Mouse (Mus musculus): ENCODE measurements at regions not wholly inside any gene's neighbourhood (a gene's known extent, or its start where the extent isn't known, plus 50 kb on each side); places are given as distances from the start of the nearest gene placed in this dataset.

DNA sequence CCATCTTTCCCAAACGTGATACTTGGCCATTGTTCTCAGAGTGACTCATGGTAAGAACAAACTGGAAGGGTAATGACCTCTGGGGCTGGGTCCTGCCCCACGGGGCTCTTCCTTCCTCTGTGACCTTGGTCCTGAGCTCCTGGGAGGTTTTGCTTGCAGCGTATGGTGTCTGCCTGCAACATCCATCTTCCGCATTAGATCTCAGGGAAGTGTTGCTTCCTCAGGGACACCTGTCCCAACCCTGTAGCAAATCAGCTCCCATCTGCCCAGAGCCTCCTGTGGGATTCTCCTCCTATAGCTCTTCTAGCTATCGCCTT is 123.5 kb downstream of the Rybp start:
- DNase-seq (ENCODE audit: low spot score) (no peak), ATAC-seq (ENCODE audit: insufficient read depth, low read depth) (peak; percentile 18; the same call in 1 of the 2 replicates)
- no peaks in the 10 kb centered on the region for H3K36me3 ChIP-seq (replicated peaks; ENCODE audit: control insufficient read depth, insufficient read depth, low read length)
- H3K9ac ChIP-seq (replicated peaks; ENCODE audit: low read depth, low read length), result no peak overlapping the region
- TF ChIP-seq EP300 (IDR thresholded peaks at IDR 0.05; ENCODE audit: low read depth), result no peak
- TF ChIP-seq CTCF (IDR thresholded peaks at IDR 0.05; ENCODE audit: low read depth), result no peak
- peaks cover 6% of the 10 kb centered on the region; the same call in 1 of the 2 replicates for H3K4me1 ChIP-seq (ENCODE audit: control insufficient read depth, insufficient read depth)
- no peak overlapping the region for H3K4me3 ChIP-seq (ENCODE audit: low read depth, low read length)
- WGBS, result 50% methylated on average over 5 of the region's 5 CpGs
- no peak overlapping the region for H3K4me2 ChIP-seq (ENCODE audit: low read depth, low read length)
- H3K27me3 ChIP-seq (ENCODE audit: control insufficient read depth, insufficient read depth, low read length), result no peaks in the 10 kb centered on the region
- H3K9me3 ChIP-seq (replicated peaks; ENCODE audit: control insufficient read depth, low read length), result no peaks in the 10 kb centered on the region
- H3K27ac ChIP-seq (ENCODE audit: low read depth), result no peak overlapping the region

DNA sequence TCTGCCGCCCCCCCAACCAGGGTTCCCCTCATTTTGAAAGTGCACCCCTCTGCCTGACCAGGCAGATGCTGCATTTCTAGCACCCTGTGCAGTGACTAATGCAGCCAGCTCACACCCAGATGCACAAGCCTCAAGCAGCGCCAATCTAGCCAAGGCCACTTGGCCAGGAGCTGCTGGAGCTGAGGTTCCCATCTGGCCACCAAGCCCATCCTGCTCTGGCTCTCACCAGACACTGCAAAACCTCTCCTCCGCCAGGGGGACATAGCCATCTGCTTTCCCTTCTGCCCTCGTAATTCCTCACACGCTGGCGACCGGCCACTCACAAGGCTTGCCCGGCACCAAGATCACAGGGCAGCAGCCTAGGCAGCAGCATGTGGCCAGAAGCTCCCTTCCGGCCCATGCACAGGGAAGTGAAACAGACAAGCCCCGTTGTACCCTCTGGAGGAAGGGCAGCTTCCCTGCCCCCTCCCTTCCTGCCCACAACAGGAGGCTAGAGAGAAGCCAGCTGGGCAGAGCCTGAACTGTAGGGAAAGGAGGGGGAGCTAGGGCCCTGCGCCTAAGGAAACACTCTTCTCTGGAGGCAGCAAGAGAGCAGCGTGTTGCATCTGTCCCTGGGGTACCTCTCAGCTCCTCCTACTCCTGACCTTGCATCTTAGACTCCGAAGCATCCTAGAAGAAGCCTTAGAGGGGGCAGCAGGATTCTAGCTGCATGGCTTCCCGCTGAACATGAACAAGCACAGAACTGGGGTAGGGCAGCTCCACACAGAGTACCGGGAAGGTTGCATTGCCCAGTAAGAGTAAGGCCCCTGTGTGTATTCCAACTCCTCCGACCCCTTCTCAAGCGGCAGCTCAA is 124.1 kb downstream of the Rybp start:
- 15% methylated on average over 17 of the region's 17 CpGs for WGBS
- no peak overlapping the region for H3K27ac ChIP-seq (ENCODE audit: low read depth)

DNA sequence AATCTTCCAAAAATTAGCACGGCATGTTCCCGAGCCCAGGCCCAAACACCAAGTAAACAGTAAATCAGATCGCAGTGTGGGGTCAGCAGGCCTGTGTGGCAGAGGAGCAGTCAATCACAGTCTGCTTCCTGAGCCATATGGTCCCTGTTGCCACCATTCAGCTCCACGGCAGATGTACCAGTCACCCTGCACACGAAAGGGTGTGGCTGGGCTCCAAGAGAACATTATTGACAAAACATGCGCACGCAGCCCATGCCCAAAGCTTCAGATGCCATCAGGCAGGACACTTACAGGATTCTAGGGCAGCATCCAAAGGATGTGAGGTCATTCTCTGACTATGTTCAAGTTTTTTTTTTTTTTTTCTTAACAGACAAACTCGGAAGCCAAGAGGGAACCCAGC is 126.6 kb downstream of the Rybp start:
- H3K4me3 ChIP-seq (ENCODE audit: low read depth, low read length), result no peak overlapping the region
- H3K27me3 ChIP-seq (ENCODE audit: control insufficient read depth, insufficient read depth, low read length), result no peaks in the 10 kb centered on the region
- ATAC-seq (ENCODE audit: insufficient read depth, low read depth) (no peak), DNase-seq (ENCODE audit: low spot score) (no peak)
- H3K36me3 ChIP-seq (replicated peaks; ENCODE audit: control insufficient read depth, insufficient read depth, low read length), result no peaks in the 10 kb centered on the region
- H3K9ac ChIP-seq (replicated peaks; ENCODE audit: low read depth, low read length), result no peak overlapping the region
- no peak for TF ChIP-seq EP300 (IDR thresholded peaks at IDR 0.05; ENCODE audit: low read depth)
- no peaks in the 10 kb centered on the region for H3K9me3 ChIP-seq (replicated peaks; ENCODE audit: control insufficient read depth, low read length)
- H3K4me2 ChIP-seq (ENCODE audit: low read depth, low read length), result no peak overlapping the region
- 86% methylated on average over 8 of the region's 8 CpGs for WGBS
- peaks cover 9% of the 10 kb centered on the region; the same call in 1 of the 2 replicates for H3K4me1 ChIP-seq (ENCODE audit: control insufficient read depth, insufficient read depth)
- no peak overlapping the region for H3K27ac ChIP-seq (ENCODE audit: low read depth)

More for the DNA sequence above, 124.1 kb downstream of the Rybp start:
- H3K4me3 ChIP-seq (ENCODE audit: low read depth, low read length), result peak overlapping the region; percentile 28
- peak overlapping the region; percentile 55 for H3K4me2 ChIP-seq (ENCODE audit: low read depth, low read length)
- no peaks in the 10 kb centered on the region for H3K9me3 ChIP-seq (replicated peaks; ENCODE audit: control insufficient read depth, low read length)
- peak overlapping the region; percentile 13; the same call in 1 of the 2 replicates for H3K9ac ChIP-seq (replicated peaks; ENCODE audit: low read depth, low read length)
- TF ChIP-seq CTCF (IDR thresholded peaks at IDR 0.05; ENCODE audit: low read depth) (peak; percentile 74), EP300 (IDR thresholded peaks at IDR 0.05; ENCODE audit: low read depth) (no peak)
- DNase-seq (ENCODE audit: low spot score) (peak; percentile 80), ATAC-seq (ENCODE audit: insufficient read depth, low read depth) (peak; percentile 83)
- peaks cover 6% of the 10 kb centered on the region; the same call in 1 of the 2 replicates for H3K4me1 ChIP-seq (ENCODE audit: control insufficient read depth, insufficient read depth)
- H3K27me3 ChIP-seq (ENCODE audit: control insufficient read depth, insufficient read depth, low read length), result no peaks in the 10 kb centered on the region
- no peaks in the 10 kb centered on the region for H3K36me3 ChIP-seq (replicated peaks; ENCODE audit: control insufficient read depth, insufficient read depth, low read length)

DNA sequence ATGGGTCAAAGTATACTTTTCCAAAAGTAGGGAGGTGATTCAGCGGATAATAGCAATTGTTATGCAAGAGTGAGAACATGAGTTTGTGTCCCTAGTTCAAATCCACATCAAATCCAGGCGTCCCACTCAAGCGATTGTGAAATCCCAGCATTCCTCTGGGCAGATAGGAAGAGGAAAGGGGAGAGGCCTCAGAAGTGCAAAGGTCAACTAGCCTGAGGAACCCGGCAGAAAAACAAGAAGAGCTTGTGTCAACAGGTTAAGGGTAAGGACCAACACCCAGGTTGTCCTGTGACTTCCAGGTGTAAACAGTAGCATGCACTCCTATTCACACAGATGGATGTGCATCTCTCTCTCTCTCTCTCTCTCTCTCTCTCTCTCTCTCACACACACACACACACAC is 127.5 kb downstream of the Rybp start:
- Histone ChIP-seq H3K9me3 (replicated peaks; ENCODE audit: control insufficient read depth, low read length) (no peaks in the 10 kb centered on the region), H3K36me3 (replicated peaks; ENCODE audit: control insufficient read depth, insufficient read depth, low read length) (no peaks in the 10 kb centered on the region), H3K4me3 (ENCODE audit: low read depth, low read length) (no peak overlapping the region), H3K9ac (replicated peaks; ENCODE audit: low read depth, low read length) (no peak overlapping the region), H3K27me3 (ENCODE audit: control insufficient read depth, insufficient read depth, low read length) (no peaks in the 10 kb centered on the region), H3K27ac (ENCODE audit: low read depth) (no peak overlapping the region), H3K4me2 (ENCODE audit: low read depth, low read length) (no peak overlapping the region), H3K4me1 (ENCODE audit: control insufficient read depth, insufficient read depth) (peaks cover 15% of the 10 kb centered on the region; the same call in 1 of the 2 replicates)
- no peak for ATAC-seq (ENCODE audit: insufficient read depth, low read depth)
- TF ChIP-seq EP300 (IDR thresholded peaks at IDR 0.05; ENCODE audit: low read depth) (no peak), CTCF (IDR thresholded peaks at IDR 0.05; ENCODE audit: low read depth) (no peak)
- no peak for DNase-seq (ENCODE audit: low spot score)
- 68% methylated on average over 4 of the region's 4 CpGs for WGBS

DNA sequence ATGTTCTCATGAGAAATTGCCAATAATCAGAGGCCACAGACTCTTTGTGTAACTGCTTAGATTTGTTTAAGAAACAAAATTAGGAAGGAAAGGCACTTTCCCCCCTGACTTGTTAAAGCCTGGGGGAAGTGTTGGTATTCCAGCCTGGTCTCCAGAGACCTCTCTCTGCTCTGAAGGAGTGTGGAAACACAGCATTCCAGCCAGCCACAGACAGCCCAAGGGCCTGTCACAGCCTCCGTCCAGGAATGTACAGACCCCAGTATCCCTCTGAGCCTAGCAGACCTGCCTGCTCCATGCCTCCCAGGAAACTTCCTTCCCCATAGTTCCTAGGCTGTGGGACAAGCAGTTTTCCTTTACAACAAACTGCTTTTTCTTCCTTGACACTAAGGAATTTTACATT is 128.0 kb downstream of the Rybp start:
- peaks cover 15% of the 10 kb centered on the region; the same call in 1 of the 2 replicates for H3K4me1 ChIP-seq (ENCODE audit: control insufficient read depth, insufficient read depth)
- DNase-seq (ENCODE audit: low spot score) (no peak), ATAC-seq (ENCODE audit: insufficient read depth, low read depth) (no peak)
- H3K27ac ChIP-seq (ENCODE audit: low read depth), result no peak overlapping the region
- H3K9me3 ChIP-seq (replicated peaks; ENCODE audit: control insufficient read depth, low read length), result no peaks in the 10 kb centered on the region
- no peak overlapping the region for H3K4me3 ChIP-seq (ENCODE audit: low read depth, low read length)
- H3K4me2 ChIP-seq (ENCODE audit: low read depth, low read length), result no peak overlapping the region
- WGBS, result 22% methylated on average over 1 of the region's 1 CpGs
- TF ChIP-seq CTCF (IDR thresholded peaks at IDR 0.05; ENCODE audit: low read depth), result no peak
- no peak for TF ChIP-seq EP300 (IDR thresholded peaks at IDR 0.05; ENCODE audit: low read depth)
- no peak overlapping the region for H3K9ac ChIP-seq (replicated peaks; ENCODE audit: low read depth, low read length)
- H3K36me3 ChIP-seq (replicated peaks; ENCODE audit: control insufficient read depth, insufficient read depth, low read length), result no peaks in the 10 kb centered on the region
- H3K27me3 ChIP-seq (ENCODE audit: control insufficient read depth, insufficient read depth, low read length), result no peaks in the 10 kb centered on the region

DNA sequence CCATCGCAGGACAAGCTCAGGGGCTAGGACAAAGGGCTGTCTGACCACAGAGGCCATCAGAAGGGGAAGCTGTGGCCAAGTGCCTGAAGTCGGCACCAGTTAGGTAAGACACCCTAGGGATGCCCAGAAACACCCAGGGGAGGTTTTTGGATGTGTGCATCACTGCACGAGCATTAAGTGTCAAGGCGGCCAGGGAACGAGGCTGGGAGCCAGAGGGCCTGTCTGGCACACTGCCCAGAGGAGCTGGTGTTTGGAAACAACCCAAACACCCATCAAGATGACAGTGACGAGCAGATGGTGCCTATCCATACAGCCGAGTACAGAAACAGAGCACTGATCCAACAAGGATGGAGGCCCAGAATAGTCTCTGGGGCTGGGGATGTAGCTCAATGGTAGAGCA is 130.0 kb downstream of the Rybp start:
- Histone ChIP-seq H3K4me2 (ENCODE audit: low read depth, low read length) (no peak overlapping the region), H3K27ac (ENCODE audit: low read depth) (no peak overlapping the region), H3K4me3 (ENCODE audit: low read depth, low read length) (no peak overlapping the region), H3K9me3 (replicated peaks; ENCODE audit: control insufficient read depth, low read length) (no peaks in the 10 kb centered on the region), H3K27me3 (ENCODE audit: control insufficient read depth, insufficient read depth, low read length) (no peaks in the 10 kb centered on the region), H3K36me3 (replicated peaks; ENCODE audit: control insufficient read depth, insufficient read depth, low read length) (no peaks in the 10 kb centered on the region), H3K4me1 (ENCODE audit: control insufficient read depth, insufficient read depth) (peaks cover 9% of the 10 kb centered on the region; the same call in 1 of the 2 replicates), H3K9ac (replicated peaks; ENCODE audit: low read depth, low read length) (no peak overlapping the region)
- 22% methylated on average over 7 of the region's 7 CpGs for WGBS
- TF ChIP-seq EP300 (IDR thresholded peaks at IDR 0.05; ENCODE audit: low read depth), result no peak
- TF ChIP-seq CTCF (IDR thresholded peaks at IDR 0.05; ENCODE audit: low read depth), result no peak
- ATAC-seq (ENCODE audit: insufficient read depth, low read depth), result no peak
- no peak for DNase-seq (ENCODE audit: low spot score)
